Mouse (Mus musculus) layer of hippocampus, postnatal 10 days (tissue): ENCODE results near the gene Sox8. TPM values are rescaled to one million over a fixed set of nuclear protein-coding genes. Genes with fewer than 3 reads are reported as not detected.
A peak's percentile ranks its signal among the peaks of the same experiment; 100 is the strongest.

ENCODE experiments used
- DNase-seq, 2 experiments: peaks; one replicate each; pipeline ENCODE4 v3.0.0; 2021; ENCODE audit warnings: low spot score in 2 of 2
- long read RNA-seq: library from polyadenylated mRNA; stranded (forward); transcript quantifications from one replicate; pipeline ENCODE4 v2.0.0, GENCODE M21; 2023
- total RNA-seq, 2 experiments: library from RNA; stranded (reverse); gene quantifications; 2 replicates each; pipeline ENCODE4 v1.2.3; 2021

Sox8 gene
- 10 to 100 TPM; 62.7 to 66.3 TPM for total RNA-seq
- long read RNA-seq, transcript Sox8-201 (3 exons, 3,000 nt) = major isoform, 42 of 71 reads
- long read RNA-seq, partial matches to known transcripts = 3 of 71 reads
- long read RNA-seq, other reads (novel, unspliced or antisense) = 22 of 71 reads

- peak; percentile 88 to 93 for DNase-seq
Observed at GRCm38 (mm10) chr17:25570648-25571452, at the start of gene Sox8. Sox8 (minus strand) TSS chr17:25570686.

DNA sequence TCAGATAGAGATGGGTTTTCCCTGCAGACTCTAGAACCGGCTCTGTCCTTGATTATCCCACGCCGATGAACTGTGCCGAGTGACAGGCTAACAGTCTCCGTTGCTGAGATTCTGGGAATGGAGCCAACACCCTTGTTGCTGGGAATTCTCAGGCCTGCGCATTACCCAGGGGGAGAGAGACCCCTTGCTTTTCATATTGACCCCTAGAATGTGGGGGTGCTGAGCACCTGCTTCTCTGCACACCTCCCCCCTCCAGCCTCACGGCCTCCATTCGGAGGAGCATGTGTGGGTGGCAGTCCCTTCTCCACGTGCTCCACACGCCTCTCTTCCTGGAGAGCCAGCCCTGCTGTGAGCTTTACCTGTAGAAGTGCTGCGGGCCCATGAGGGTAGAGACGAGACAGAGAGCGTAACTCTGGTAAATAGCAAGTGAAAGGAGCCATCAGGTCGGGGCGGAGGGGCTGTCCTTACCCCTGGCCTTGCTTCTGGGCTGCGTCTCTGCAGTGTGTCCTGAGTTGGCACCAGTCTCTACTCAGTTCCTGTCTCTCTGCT is 48.1 kb upstream of the Sox8 start:
- DNase-seq = peak; percentile 56 to 66

DNA sequence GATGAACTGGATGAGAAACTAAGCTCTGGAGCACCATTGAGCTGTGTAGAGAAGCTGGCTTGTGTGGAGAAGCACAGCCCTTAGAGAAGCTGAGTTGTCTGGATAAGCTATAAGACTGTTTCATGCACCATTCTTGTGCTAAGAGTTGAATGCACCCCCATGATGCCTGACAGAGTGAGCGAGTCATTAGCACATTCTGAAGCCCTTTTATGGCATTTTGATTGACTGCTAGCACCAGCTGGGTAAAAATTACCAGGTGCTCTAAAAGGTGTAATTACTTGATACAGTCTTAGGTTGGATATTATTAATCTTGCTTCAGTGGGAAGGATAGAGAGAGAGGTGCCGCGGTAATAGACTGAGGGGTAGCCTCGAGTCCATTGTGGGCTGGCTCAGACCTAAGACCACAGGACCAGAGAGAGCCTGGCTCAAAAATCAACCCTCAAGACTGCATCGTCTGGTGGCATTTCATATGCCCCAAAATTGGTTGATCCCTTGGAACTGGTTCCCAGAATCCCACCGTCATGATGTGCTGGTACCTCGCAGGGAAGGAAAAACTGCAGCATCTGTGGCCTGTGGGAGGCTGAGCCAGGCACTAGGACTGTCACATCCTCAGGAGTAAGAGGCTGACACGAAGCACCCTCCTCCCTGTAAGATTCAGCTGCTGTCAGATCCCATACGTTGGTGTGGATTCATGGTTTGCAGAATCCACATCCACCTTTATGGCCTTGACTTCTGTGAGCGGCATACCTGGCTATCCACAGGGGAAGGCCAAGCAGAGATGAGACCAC is 44.4 kb upstream of the Sox8 start:
- no peak for DNase-seq

DNA sequence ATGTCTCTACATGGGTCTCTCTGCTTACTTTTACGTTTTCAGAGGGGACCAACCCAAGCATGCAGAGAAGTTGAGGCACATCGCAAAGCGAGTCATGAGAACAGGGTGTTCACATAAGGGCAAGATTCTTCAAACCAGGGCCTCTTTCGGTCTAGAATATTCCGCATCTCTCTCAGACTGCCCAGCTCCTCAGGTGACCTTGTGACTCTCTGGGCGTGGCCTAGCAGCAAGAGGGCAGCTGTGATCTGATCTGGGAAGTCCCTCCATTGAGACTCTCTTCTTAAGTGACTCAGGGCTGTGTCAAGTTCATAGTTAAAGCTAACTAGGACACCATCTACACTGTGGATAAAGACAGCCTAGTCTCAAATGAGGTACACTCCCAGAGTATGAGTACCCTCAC is 42.8 kb upstream of the Sox8 start:
- DNase-seq = no peak

- DNase-seq = no peak
Observed at GRCm38 (mm10) chr17:25612537-25612936, 42.1 kb upstream of the Sox8 start.

GRCm38 (mm10) chr17:25610151-25610550 is 39.7 kb upstream of the Sox8 start:
- DNase-seq = peak; percentile 66

GRCm38 (mm10) chr17:25609506-25609828 is 39.0 kb upstream of the Sox8 start:
- no peak for DNase-seq

- DNase-seq = no peak
Observed at GRCm38 (mm10) chr17:25608821-25609505, 38.5 kb upstream of the Sox8 start.

- DNase-seq = peak in 1 of 2 experiments; percentile 43
Observed at GRCm38 (mm10) chr17:25608137-25608785, 37.8 kb upstream of the Sox8 start.

GRCm38 (mm10) chr17:25604234-25604633 is 33.7 kb upstream of the Sox8 start:
- DNase-seq = no peak

DNA sequence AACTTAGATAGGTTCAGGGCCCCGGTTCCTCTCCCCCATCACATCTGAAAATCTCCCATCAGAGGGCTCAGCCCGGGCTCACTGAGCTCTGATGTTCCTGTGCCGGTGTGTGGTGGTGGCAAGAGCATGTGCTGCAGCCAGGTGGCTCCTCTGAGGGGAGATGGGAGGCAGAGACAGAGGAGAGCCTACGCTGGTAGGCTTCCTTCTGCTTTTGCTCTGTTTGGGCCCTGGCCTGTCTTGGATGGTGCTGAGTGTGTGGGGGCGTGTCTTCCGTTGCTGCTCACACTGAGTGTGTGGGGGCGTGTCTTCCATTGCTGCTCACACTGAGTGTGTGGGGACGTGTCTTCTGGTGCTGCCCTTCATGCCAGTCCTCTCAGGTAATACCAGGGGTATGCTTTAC is 31.9 kb upstream of the Sox8 start:
- DNase-seq = no peak

DNA sequence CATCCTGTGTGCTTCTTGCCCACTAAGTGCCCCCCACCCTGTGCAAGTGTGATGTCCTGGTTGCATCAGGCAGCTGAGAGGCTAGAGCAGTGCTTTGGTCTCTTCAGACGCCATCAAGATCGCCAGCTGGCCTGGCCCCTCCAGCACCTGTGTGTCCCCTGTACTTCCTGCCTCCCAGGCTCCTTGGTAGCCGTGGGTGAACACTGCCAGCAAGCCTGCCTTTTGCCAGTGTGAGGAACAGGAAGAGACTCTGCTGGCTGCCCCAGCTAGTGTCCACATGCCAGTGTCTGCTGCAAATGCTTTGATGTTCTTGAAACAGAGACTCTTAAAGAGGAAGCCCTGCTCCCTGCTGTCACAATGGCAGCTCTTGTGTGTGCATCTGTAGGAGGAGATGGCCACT is 27.1 kb upstream of the Sox8 start:
- no peak for DNase-seq

DNA sequence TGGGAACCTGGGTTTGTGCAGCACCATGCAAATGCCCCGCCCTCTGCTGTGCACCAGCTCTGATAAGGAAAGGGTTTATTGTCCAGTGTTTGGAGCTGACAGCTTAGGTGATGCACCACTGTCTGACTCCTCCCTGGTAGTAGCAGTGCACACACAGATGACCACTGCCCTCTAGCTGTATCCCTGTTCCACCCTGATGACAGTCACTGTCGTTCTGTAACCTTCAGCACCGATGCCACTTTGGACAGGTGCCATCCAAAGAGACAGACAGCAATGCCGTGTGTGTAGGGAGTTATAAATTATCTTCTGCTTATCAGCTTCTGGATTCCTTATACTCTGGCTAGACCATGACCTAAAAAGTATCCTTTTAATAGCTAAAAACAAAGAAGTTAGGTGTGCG is 25.0 kb upstream of the Sox8 start:
- DNase-seq = no peak

GRCm38 (mm10) chr17:25593411-25594261 is 23.1 kb upstream of the Sox8 start:
- no peak for DNase-seq

DNA sequence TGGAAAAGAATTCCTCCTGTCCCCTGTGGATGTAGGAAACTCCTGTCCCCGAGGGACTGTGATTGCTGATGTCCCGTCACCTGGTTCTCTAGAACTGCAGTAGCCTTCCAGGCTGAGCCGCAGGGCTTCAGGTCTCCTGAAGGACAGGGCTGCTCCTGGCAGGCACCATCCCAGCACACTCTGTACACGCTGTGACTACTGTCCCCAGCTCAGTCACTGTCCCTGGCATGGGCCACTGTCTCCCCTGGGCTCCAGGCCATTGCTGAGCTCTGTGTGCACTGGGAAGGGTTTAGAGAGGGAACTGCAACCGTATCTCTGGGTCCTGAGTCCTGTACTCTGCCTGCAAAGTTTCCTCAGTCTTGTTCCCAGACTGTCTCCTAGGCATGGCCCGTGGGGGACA is 21.9 kb upstream of the Sox8 start:
- no peak for DNase-seq

- no peak for DNase-seq
Observed at GRCm38 (mm10) chr17:25590985-25591384, 20.5 kb upstream of the Sox8 start.

- no peak for DNase-seq
Observed at GRCm38 (mm10) chr17:25590068-25590467, 19.6 kb upstream of the Sox8 start.

- DNase-seq = no peak
Observed at GRCm38 (mm10) chr17:25584646-25585045, 14.2 kb upstream of the Sox8 start.

DNA sequence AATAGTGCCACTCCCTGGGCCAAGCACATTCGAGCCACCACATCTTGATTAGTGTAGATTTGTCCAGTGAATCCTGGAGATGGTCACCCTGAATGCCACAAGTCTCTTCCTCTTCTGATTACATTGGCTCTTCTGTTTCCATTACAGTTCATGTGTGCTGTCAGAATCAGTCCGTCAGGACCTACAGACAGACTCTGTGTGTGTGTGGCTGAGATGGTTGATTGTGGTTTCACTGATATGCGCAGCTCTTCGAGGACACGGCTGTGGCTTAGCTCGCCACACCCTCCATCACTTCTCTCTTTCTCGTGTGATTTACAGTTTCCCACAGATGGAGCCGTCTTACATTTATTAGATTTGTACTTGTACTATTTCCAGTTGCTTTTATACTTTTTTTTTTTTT is 13.4 kb upstream of the Sox8 start:
- no peak for DNase-seq

DNA sequence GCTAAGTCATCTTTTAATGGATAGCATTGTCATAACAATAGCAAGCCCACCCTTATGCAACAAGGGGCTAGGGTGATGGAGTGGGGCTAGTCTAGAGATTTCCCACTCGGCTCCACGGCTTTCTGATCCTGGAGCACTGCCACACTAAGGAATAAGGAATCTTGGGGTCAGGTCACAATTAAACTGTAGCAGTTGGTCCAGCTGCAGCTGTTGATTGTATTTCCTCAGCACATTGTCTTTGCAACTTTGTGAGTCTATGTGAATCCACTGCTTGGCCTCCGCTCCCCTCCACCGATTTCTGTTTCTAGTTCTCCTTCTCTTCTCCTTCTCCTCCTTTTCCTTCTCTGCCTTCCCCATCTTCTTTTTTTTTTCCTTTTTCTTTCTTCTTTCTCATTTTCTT is 12.6 kb upstream of the Sox8 start:
- DNase-seq = no peak
